Mouse (Mus musculus) kidney, embryonic 16.5 days (tissue): ENCODE data around the gene Itpa. TPM values are rescaled to one million over a fixed set of nuclear protein-coding genes. Genes with fewer than 3 reads are reported as not detected.

Experiments
- ATAC-seq: fragments of 200-750 bp; cut with Nextera tagmentation; 2 replicates; pipeline ENCODE4 v1.8.0; 2017; ENCODE audit warnings: moderate TSS enrichment; ENCODE audit not compliant: low FRiP score, low TSS enrichment
- H3K27ac ChIP-seq: fragments of 300-500 bp; sonication (generic); 2 replicates; pipeline ENCODE4 v1.5.1; 2014; ENCODE audit warnings: low read length
- H3K27me3 ChIP-seq: fragments of 300-500 bp; sonication (generic); 2 replicates; pipeline ENCODE4 v1.6.1; 2014; ENCODE audit warnings: low read length, control low read depth, mixed read lengths; ENCODE audit not compliant: insufficient read depth
- H3K36me3 ChIP-seq: fragments of 300-500 bp; sonication (generic); 2 replicates; pipeline ENCODE4 v1.6.1; 2014; ENCODE audit warnings: low read length, control low read depth, mixed read lengths; ENCODE audit not compliant: insufficient read depth
- H3K4me1 ChIP-seq: fragments of 300-500 bp; sonication (generic); 2 replicates; pipeline ENCODE4 v1.6.1; 2014; ENCODE audit warnings: low read length, control low read depth, mixed read lengths; ENCODE audit not compliant: insufficient read depth
- H3K4me2 ChIP-seq: fragments of 300-500 bp; sonication (generic); replicated peaks from 2 replicates; pipeline ENCODE4 v1.6.1; 2014; ENCODE audit warnings: low read depth, low read length
- H3K4me3 ChIP-seq: fragments of 300-500 bp; sonication (generic); 2 replicates; pipeline ENCODE4 v1.5.1; 2014; ENCODE audit warnings: mild to moderate bottlenecking, low read length
- H3K9ac ChIP-seq: fragments of 300-500 bp; sonication (generic); replicated peaks from 2 replicates; pipeline ENCODE4 v1.6.1; 2014; ENCODE audit warnings: low read length
- H3K9me3 ChIP-seq: fragments of 300-500 bp; sonication (generic); 2 replicates; pipeline ENCODE4 v1.6.1; 2016; ENCODE audit warnings: low read length, control low read depth
- WGBS: fragments of 180-500 bp; shearing (Covaris S2); extraction: QIAGEN DNeasy Blood & Tissue Kit; methylation state at CpG from one replicate; pipeline ENCODE4 v1.1.7; 2014; 5-methylcytosine and 5-hydroxymethylcytosine counted together
- polyA plus RNA-seq: library from polyadenylated mRNA; unstranded; fragments of >200 nt; fragmentation: Nextera tagmentation; extraction: Ambion mirVana; gene quantifications from 2 replicates; pipeline ENCODE4 v1.2.1, GENCODE M21; 2015

The Itpa gene
- 108 and 116 TPM in 2 replicates for polyA plus RNA-seq

DNA sequence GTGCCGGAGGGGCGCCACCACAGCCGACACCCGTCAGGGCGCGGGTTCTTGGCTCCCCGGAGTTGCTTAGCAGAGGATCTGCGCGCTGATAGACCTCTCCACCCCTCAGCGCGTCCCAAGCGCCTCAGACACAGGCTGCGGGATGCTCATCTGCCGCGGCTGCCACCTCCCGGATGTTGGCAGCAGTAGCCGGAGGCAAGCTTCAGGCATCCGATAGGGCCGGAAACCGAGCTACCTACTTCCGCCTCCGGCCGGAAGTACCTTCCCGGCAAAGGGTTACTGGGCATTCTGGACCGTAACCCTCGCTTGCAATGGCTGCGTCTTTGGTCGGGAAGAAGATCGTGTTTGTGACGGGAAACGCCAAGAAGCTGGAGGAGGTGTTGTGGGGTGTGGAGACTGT, at the start of gene Itpa:
TSS of gene Itpa (plus strand) at position 52 of the 400 bp plus-strand sequence.
- no peaks in the 10 kb centered on the region for H3K9me3 ChIP-seq
- H3K9ac ChIP-seq = peak within 1 kb of the TSS; percentile 81
- H3K27ac ChIP-seq = peak within 1 kb of the TSS; percentile 85
- no peaks in the 10 kb centered on the region for H3K27me3 ChIP-seq
- ATAC-seq = peak; percentile 56
- H3K36me3 ChIP-seq = peaks cover 13% of the 10 kb centered on the region
- H3K4me3 ChIP-seq = peak within 1 kb of the TSS; percentile 77
- H3K4me1 ChIP-seq = peaks cover 19% of the 10 kb centered on the region
- WGBS = 1% methylated on average over 31 of the region's 31 CpGs
- H3K4me2 ChIP-seq = peak within 1 kb of the TSS; percentile 88

DNA sequence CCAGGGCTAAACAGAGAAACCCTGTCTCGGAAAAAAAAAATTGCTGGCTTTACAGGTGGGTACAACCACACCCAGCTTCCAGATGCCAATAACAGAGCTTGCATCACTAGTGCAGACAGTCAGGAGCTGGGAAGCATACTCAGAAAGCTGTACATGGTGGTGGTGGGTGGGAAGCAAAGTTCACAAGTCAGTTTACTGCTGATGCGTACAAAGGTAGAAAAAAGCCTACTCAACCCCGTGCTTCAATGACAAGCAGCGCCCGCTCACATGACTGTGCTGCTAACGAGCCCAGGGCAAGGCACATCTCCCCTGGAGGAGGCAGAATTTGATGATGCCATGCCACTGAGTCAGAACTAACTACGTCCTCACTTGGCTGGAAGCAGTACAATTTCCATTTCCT, 48.4 kb upstream of the Itpa start:
- no peak for ATAC-seq
- no peaks in the 10 kb centered on the region for H3K4me1 ChIP-seq
- no peaks in the 10 kb centered on the region for H3K27me3 ChIP-seq
- WGBS = 91% methylated on average over 7 of the region's 7 CpGs
- no peak overlapping the region for H3K4me2 ChIP-seq
- no peak overlapping the region for H3K9ac ChIP-seq
- no peak overlapping the region for H3K27ac ChIP-seq
- no peaks in the 10 kb centered on the region for H3K9me3 ChIP-seq
- no peak overlapping the region for H3K4me3 ChIP-seq
- peaks cover 34% of the 10 kb centered on the region for H3K36me3 ChIP-seq

DNA sequence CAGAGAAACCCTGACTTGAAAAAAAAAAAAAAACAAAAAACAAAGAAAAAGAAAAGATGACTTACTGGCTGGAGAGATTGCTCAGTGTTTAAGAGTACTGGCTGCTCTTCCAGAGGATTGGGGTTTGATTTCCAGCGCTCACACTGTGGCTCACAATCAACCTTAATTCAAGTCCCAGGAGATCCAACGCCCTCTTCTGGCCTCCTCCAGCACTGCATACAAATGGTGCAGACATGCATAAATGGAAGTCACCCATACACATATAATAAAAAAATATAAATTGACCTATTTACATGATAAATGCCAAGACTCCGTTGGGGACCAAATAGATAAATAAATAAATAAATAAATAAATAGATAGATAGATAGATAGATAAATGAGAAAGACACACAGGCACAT, 39.0 kb upstream of the Itpa start:
- no peaks in the 10 kb centered on the region for H3K27me3 ChIP-seq
- peaks cover 11% of the 10 kb centered on the region for H3K4me1 ChIP-seq
- H3K4me3 ChIP-seq = no peak overlapping the region; the same call in 1 of the 2 replicates
- no peak for ATAC-seq
- no peak overlapping the region for H3K9ac ChIP-seq
- H3K9me3 ChIP-seq = no peaks in the 10 kb centered on the region
- peak overlapping the region; percentile 88 for H3K4me2 ChIP-seq
- no peak overlapping the region for H3K27ac ChIP-seq
- peaks cover 17% of the 10 kb centered on the region for H3K36me3 ChIP-seq
- WGBS = 64% methylated on average over 3 of the region's 3 CpGs

DNA sequence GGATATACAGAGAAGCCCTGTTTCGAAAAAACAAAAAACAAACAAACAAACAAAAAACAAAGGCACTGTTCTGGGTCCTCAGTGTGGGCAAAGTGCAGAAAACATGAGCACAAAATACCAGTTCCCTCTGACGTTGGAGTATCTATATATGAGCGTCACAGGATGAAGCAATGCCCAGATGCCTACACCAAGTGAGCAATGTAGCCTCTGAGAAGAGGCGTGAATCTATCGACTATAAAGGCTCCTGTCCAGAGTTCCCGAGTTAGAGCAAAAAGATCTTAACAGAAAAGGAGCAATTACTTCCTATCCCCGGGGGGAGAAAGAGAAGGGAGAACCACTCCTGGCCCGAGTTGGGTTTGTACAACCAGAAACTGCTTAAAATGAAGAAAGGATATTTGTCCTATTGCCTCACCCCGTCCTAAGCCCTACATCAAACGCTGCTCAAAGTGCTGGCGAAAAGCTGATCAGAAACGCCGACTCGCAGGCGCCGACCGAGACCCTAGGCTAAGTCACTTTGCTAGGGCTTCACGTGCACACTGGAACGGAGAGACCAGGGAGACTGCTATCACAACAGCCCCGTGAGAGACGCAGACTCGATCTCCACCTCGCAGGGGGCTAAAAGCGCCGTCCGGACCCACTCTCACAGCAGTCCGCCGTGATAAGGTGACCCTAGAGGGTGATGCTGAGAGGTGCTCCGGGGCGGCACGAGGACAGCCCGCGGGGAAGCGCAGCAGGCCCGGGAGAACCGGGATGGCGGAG, 38.2 kb upstream of the Itpa start:
- Histone ChIP-seq H3K27me3 (peaks cover 7% of the 10 kb centered on the region; the same call in 1 of the 2 replicates), H3K9ac (peak overlapping the region; percentile 89), H3K9me3 (no peaks in the 10 kb centered on the region), H3K36me3 (peaks cover 15% of the 10 kb centered on the region), H3K4me2 (peak overlapping the region; percentile 88), H3K27ac (peak overlapping the region; percentile 48), H3K4me3 (peak overlapping the region; percentile 97), H3K4me1 (peaks cover 16% of the 10 kb centered on the region)
- ATAC-seq = peak; percentile 55
- WGBS = 2% methylated on average over 37 of the region's 37 CpGs

DNA sequence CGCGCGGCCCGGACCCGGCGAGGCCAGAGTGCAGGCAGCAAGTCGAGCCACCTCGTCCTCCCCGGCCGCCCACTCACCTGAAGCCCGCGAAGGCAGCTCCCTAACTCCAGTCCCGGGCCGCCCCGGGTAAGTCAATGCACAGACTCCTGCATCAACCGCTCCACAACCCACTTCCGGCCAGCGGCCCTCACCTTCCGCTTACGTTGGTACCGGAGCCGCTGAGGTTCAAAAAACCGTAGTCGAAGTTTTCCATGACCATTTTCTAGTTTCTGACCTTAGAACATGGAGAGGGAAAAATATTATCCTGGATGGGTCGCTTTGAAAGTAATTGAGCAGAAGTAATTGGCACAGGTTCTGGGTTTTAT, 37.6 kb upstream of the Itpa start, which contains the start of the genes Fastkd5 and Ubox5:
TSS of gene Fastkd5 (minus strand) at position 189 of the 365 bp plus-strand sequence.
TSS of gene Ubox5 (minus strand) at position 200 of the 365 bp plus-strand sequence.
- peak; percentile 85 for ATAC-seq
- Histone ChIP-seq H3K4me3 (peak within 1 kb of the TSS; percentile 97), H3K9me3 (no peaks in the 10 kb centered on the region), H3K27me3 (peaks cover 7% of the 10 kb centered on the region; the same call in 1 of the 2 replicates), H3K4me2 (peak within 1 kb of the TSS; percentile 88), H3K9ac (peak within 1 kb of the TSS; percentile 89), H3K4me1 (peaks cover 21% of the 10 kb centered on the region), H3K27ac (peak within 1 kb of the TSS; percentile 48), H3K36me3 (peaks cover 15% of the 10 kb centered on the region)
- WGBS = 0% methylated on average over 25 of the region's 25 CpGs

DNA sequence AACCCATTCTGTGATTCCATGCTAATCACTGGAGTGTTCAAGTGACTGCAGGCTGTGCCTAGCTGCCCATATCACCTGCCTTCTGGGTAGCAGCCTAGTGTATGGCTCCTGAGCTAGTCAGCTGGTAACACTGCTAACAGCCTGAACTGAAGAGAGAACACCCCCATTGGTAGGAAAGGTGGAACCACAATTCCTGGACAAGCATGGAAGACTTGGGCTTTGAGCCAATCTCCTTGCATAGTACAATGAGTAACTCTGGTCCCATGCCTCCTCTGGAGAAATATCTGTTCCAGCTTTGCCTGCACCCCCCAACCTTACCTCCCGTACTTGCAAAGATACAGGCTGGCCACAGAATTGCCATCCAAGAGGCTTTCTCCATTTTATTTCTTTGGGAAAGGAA, 35.0 kb upstream of the Itpa start:
- ATAC-seq = no peak
- Histone ChIP-seq H3K4me3 (no peak overlapping the region), H3K9me3 (no peaks in the 10 kb centered on the region), H3K9ac (no peak overlapping the region), H3K27me3 (peaks cover 21% of the 10 kb centered on the region), H3K4me1 (peaks cover 37% of the 10 kb centered on the region), H3K4me2 (no peak overlapping the region), H3K36me3 (peaks cover 3% of the 10 kb centered on the region; the same call in 1 of the 2 replicates), H3K27ac (no peak overlapping the region)
- 74% methylated on average over 1 of the region's 1 CpGs for WGBS

DNA sequence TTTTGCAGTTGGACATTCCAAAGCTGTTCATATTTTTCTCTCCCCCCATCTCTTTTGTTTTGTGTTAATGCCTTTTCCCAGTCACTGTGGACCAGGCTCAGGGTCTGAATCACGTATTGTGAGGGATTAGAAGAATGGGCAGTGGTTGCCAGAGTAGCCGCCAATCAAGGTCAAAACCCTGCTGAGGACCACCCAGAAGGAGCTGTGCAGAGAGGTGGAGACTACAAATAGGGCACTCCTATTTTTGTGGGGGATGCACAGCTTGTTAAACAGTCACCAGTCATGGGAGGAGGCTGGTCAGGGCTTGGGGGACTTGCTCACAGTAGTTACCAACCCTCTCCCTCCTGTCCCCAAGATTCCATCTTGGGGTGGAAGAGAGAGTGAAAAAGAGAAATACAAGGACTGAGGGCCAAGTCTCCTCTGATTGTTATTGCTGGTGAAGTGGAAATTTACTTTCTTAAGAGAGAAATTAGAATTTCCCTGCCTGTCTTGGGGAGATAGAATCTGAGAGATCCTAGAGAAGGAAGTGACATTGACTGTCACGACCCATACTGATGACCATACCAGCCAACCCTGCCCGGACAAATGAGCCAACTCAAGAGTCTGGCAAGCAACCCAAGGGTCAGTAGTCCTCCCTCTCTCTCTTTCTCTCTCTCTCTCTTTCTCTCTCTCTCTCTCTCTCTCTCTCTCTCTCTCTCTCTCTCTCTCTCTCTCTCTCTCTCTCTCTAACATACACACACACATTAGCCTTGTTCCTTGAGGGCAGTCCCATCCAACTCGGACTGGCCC, 34.3 kb upstream of the Itpa start:
- H3K9me3 ChIP-seq = no peaks in the 10 kb centered on the region
- no peak overlapping the region for H3K27ac ChIP-seq
- no peak overlapping the region for H3K9ac ChIP-seq
- peaks cover 21% of the 10 kb centered on the region for H3K27me3 ChIP-seq
- ATAC-seq = no peak
- 60% methylated on average over 5 of the region's 5 CpGs for WGBS
- H3K4me3 ChIP-seq = no peak overlapping the region
- no peak overlapping the region for H3K4me2 ChIP-seq
- H3K36me3 ChIP-seq = no peaks in the 10 kb centered on the region
- peaks cover 41% of the 10 kb centered on the region for H3K4me1 ChIP-seq

DNA sequence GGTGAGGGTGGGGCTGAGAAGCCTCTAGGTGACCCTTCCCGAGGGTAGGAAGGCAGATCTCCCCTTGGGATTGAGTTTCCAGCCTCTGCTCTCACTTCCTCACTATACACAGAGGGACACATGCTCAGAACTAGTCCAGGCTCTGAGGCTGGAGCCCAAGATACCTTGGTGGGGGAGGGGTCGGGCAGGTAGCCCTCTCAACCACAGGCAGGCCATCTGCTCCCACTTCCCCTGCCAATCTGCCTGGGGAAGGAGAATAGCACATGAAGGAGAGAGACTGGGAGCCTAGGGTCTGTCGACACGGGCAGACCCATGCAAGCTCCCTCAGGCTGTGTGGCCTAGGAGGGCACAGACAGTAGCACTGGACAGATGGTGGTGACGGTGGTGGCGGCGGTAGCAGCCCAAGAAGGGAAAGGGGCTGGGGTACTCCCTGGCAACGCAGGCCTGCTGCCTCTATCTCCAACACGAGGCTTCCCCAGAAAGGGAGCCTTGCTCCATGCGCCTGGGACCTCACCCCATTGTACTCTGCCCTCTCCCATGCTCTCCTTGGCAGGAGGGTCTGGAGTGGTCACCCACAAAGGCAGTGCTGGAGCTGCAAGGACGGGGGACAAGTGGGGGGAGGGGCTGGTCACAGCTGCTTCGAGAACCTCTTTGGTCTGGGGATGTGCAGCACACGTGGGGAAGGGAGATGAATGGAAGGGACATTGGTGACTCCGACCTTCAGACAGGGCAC, 33.2 kb upstream of the Itpa start:
- peaks cover 21% of the 10 kb centered on the region for H3K27me3 ChIP-seq

DNA sequence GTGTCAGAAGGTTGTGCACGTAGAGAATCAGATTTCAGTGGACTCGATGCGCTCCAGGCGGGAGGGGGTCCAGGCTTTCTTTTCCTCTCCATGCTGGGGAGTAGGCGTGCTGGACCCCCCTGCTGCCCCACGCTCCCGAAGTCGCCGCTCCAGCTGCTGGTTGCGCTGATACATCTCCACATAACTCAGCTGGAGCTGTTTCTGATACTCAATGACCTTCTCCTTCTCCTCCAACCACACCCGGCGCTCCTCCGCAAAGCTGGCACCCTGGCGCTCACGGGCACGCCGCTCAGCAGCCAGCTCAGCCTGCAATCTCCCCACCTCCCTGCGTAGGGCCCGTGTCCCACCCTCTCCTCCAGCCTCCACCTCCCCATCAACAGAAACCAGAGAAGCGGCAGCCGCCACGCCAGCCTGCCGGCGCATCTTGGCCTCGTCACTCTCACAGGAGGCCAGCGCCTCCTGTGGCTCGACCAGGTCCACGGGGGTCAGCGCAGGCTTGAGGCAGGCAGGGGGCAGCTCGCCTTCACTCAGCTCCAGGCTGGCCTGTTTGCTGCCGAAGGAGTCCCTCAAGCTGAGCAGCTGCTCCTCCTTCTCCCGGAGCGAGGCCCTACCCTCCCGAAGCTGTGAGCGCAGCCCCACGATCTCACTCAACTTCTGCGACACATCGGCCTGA, 32.5 kb upstream of the Itpa start:
- H3K27ac ChIP-seq = no peak overlapping the region
- H3K4me3 ChIP-seq = peak overlapping the region; percentile 33
- no peaks in the 10 kb centered on the region for H3K36me3 ChIP-seq
- H3K9me3 ChIP-seq = no peaks in the 10 kb centered on the region
- peak overlapping the region; percentile 59 for H3K4me2 ChIP-seq
- H3K4me1 ChIP-seq = peaks cover 41% of the 10 kb centered on the region
- peaks cover 21% of the 10 kb centered on the region for H3K27me3 ChIP-seq
- WGBS = 5% methylated on average over 38 of the region's 38 CpGs
- ATAC-seq = peak; percentile 44; the same call in 1 of the 2 replicates
- H3K9ac ChIP-seq = peak overlapping the region; percentile 42

More for the DNA sequence above, 33.2 kb upstream of the Itpa start:
- peak overlapping the region; percentile 42 for H3K9ac ChIP-seq
- peak overlapping the region; percentile 33 for H3K4me3 ChIP-seq
- H3K4me2 ChIP-seq = peak overlapping the region; percentile 59
- H3K27ac ChIP-seq = no peak overlapping the region
- ATAC-seq = no peak
- peaks cover 41% of the 10 kb centered on the region for H3K4me1 ChIP-seq
- H3K9me3 ChIP-seq = no peaks in the 10 kb centered on the region
- WGBS = 24% methylated on average over 14 of the region's 14 CpGs
- no peaks in the 10 kb centered on the region for H3K36me3 ChIP-seq
